Mouse (Mus musculus) embryo, embryonic 10.5 days (tissue): ENCODE results near the gene Prl3c1.
"Not testable (repeated sequence)": the region's sequence is repeated elsewhere in the genome, so short reads cannot be mapped to it uniquely, and the experiment has no call there.

Experiments used
- DNase-seq: peaks from one replicate; pipeline ENCODE4 v3.0.0-alpha.2; 2015; ENCODE audit warnings: low spot score

The Prl3c1 gene

DNA sequence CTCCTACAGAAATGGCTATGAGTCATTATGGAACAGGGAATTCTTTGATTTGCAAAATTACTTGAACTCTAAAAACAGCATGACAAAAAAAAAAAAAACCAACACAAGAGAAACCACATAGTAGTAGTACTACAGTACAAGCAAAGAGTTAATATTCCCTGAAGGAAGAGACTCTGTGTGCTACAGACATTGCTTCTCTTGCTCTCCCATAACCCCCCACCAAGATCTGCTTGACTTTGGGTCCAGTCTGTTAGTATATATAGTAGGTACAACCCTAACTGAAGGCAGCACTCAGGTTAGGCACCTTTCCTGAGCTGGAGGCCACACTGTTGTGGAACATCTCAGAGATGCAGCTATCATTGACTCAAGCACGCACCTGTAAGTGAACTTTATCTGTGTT is at the start of gene Prl3c1:
Prl3c1 (plus strand) TSS at position 301 of the 400 bp plus-strand sequence.
- no peak for DNase-seq

DNA sequence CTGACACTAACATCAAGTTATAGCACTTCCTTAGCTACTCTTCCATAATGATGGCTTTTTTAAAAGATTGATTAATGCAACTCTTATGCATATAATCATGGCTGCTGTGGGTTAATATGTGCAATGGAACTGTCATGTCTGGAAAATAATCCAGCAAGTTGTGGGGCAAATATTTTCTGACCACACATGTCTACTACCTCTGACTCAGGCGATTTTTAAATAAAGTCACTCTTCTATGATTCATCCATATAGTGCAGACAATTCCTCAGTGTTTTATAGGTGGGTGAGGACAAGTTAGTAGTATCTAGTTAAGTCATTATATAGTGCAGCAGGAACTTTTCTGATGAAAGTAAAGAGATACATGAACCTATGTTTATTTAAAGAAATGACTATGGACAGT is 48.2 kb upstream of the Prl3c1 start:
- no peak for DNase-seq

DNA sequence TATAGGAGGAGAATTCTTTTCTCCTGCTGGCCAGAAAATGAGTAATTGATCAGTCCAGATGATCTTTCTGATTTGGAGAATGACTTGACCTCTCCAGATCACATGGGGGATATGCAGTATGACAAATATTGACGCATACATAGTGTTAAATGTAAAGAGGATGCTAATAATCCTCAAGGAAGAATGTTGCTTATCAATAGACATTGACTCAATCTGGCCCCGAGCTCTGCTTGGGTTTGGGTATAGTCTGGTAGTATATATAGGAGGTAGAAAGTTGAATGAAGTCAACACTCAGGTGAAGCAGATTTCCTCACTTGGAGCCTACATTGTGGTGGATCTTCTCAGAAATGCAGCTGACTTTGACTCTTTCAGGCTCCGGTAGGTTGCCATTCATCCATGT is 40.0 kb upstream of the Prl3c1 start, which contains the start of gene Prl3d3:
Prl3d3 (plus strand) TSS at position 301 of the 400 bp plus-strand sequence.
- not testable (repeated sequence) for DNase-seq

DNA sequence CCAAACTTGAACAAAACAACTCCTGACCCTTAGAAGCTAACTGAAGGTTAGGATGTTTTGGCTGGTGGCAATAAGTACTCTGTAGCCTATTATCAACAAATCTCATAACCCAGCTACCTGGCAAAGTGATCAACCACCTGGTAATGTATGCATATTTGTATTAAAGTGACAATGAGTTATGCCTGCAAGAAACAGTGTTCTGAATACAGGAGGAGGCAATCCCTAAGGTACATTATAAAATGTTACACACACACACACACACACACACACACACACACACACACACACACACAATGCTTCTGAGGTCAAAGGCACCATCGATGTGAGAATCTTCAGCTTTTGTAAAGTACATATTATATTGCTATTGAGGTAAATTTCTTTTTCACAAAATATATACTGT is 45.1 kb downstream of the Prl3c1 start, which contains the start of gene Prl3b1:
Prl3b1 (plus strand) TSS at position 301 of the 400 bp plus-strand sequence.
- no peak for DNase-seq
